Mouse (Mus musculus): Measurements from ENCODE around the gene Plek2. TPM values are rescaled to one million over a fixed set of nuclear protein-coding genes. Genes with fewer than 3 reads are reported as not detected.

The Plek2 gene
- total and polyA plus RNA-seq, 2 experiments from 2014 or later = 2.0 to 3.2 TPM

DNA sequence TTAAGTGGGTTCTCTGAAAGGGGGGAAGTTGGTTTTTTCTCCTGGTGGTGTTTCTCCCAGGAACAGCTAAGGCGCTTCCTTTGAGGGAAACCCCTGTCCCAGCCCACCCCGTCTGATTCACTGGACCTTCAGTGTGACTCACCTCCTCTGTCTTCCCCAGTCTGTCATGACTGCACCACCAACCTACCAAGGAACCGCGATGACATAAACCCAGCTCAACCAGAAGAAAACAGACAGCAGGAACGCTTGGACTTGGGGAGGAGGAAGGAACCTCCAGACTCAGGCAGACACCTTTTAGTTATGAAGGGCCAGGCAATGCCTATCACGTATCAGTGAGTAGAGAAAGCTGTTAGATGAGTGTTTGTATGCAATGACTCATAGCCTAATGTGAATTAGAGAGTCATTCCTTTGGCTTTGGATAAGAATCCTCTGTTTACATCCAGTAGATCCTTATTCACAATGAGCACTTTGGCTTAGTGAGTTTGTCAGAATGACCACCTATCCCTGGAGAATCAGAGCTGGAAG, 1.4 kb upstream of the Plek2 start:
- 86% methylated on average over 6 of the region's 6 CpGs for WGBS
- 0 out of 2 replicates have a peak, but pooled peaks cover 4% of the 10 kb centered on the region for H3K4me1 ChIP-seq (ENCODE audit: insufficient read depth, low read length)
- no peak overlapping the region for H3K4me3 ChIP-seq (ENCODE audit: low read depth, low read length)
- ATAC-seq (ENCODE audit: low FRiP score) (no peak), DNase-seq (ENCODE audit: low spot score) (no peak)
- H3K27ac ChIP-seq (ENCODE audit: low read depth, low read length) = no peak overlapping the region
- TF ChIP-seq CTCF (IDR thresholded peaks at IDR 0.05) = no peak
- no peaks in the 10 kb centered on the region for H3K9me3 ChIP-seq (ENCODE audit: low read length)
- H3K9ac ChIP-seq (replicated peaks; ENCODE audit: low read length, poor library complexity, severe bottlenecking) = no peak overlapping the region
- peaks cover 24% of the 10 kb centered on the region; the same call in 1 of the 2 replicates for H3K27me3 ChIP-seq (ENCODE audit: insufficient read depth, low read length)
- no peaks in the 10 kb centered on the region for H3K36me3 ChIP-seq (ENCODE audit: insufficient read depth, low read length)
- no peak overlapping the region for H3K4me2 ChIP-seq (ENCODE audit: low read depth, low read length, poor library complexity, severe bottlenecking)

DNA sequence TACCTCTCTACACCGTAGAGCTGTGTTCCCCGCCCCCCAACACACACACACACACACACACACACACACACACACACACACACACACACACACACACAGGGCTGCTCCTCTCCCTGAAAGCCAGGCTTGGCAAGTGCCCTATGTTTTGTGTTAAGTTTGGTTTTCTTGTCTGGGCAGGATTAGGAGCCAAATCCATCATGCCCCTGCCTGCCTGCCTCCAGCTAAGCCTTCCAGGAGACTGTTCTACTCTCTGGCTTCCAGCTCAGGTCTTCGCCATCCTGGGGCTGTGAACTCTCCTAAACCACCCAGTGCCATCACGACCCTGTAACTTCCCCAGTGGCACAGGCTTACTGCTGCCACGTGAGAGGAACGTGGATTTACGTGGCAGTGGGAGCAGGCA, 2.3 kb downstream of the Plek2 start:
- Histone ChIP-seq H3K36me3 (ENCODE audit: insufficient read depth, low read length) (no peaks in the 10 kb centered on the region), H3K4me2 (ENCODE audit: low read depth, low read length, poor library complexity, severe bottlenecking) (no peak overlapping the region), H3K4me3 (ENCODE audit: low read depth, low read length) (no peak overlapping the region), H3K27ac (ENCODE audit: low read depth, low read length) (no peak overlapping the region), H3K27me3 (ENCODE audit: insufficient read depth, low read length) (no peaks in the 10 kb centered on the region), H3K9me3 (ENCODE audit: low read length) (no peaks in the 10 kb centered on the region), H3K4me1 (ENCODE audit: insufficient read depth, low read length) (no peaks in the 10 kb centered on the region), H3K9ac (replicated peaks; ENCODE audit: low read length, poor library complexity, severe bottlenecking) (no peak overlapping the region)
- DNase-seq (ENCODE audit: low spot score) (no peak), ATAC-seq (ENCODE audit: low FRiP score) (no peak)
- no peak for TF ChIP-seq CTCF (IDR thresholded peaks at IDR 0.05)
- WGBS = 73% methylated on average over 7 of the region's 7 CpGs

DNA sequence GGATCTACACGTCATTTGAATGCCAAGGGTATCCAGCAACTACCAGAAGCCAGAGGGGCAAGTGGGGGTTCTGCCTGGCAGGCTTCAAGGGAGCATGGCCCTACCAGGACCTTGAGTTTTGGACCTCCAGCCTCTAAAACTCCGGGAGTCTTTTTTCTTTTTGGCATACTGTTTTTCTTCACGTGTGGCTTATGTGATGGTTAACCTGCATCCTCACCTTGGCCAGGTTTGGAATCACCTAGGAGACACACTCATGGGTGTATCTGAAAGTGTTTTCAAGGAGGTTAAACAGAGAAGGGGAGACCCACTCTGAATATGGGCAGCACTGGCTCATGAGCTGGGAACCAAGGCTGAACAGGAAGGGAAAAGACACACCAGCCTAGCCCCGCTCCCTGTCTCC, 3.5 kb downstream of the Plek2 start:
- TF ChIP-seq CTCF (IDR thresholded peaks at IDR 0.05) = no peak
- H3K4me3 ChIP-seq (ENCODE audit: low read depth, low read length) = no peak overlapping the region
- H3K27me3 ChIP-seq (ENCODE audit: insufficient read depth, low read length) = no peaks in the 10 kb centered on the region
- no peak overlapping the region for H3K4me2 ChIP-seq (ENCODE audit: low read depth, low read length, poor library complexity, severe bottlenecking)
- WGBS = 77% methylated on average over 4 of the region's 4 CpGs
- no peak overlapping the region for H3K27ac ChIP-seq (ENCODE audit: low read depth, low read length)
- ATAC-seq (ENCODE audit: low FRiP score) (no peak), DNase-seq (ENCODE audit: low spot score) (no peak)
- no peaks in the 10 kb centered on the region for H3K9me3 ChIP-seq (ENCODE audit: low read length)
- no peak overlapping the region for H3K9ac ChIP-seq (replicated peaks; ENCODE audit: low read length, poor library complexity, severe bottlenecking)
- H3K36me3 ChIP-seq (ENCODE audit: insufficient read depth, low read length) = no peaks in the 10 kb centered on the region
- H3K4me1 ChIP-seq (ENCODE audit: insufficient read depth, low read length) = no peaks in the 10 kb centered on the region

DNA sequence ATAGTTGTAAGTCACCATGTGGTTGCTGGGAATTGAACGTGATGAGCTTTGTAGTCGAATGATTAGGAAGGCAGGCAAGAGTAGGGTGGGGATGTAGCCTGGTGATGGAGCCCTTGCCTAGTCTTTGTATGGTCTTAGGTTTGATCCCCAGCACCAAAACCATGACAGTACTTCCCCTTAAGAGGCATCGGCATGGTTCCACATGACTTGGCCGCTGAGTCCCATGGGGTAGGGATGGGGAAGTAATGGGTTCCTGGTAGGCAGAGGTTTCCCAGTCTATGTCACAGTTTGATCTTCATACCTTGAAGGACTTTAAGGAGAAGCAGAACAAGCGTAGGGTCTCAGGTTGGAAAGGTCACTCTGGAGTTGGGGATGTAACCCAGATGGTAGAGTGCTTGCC, 5.3 kb downstream of the Plek2 start:
- TF ChIP-seq CTCF (IDR thresholded peaks at IDR 0.05) = no peak
- H3K4me1 ChIP-seq (ENCODE audit: insufficient read depth, low read length) = no peaks in the 10 kb centered on the region
- 88% methylated on average over 5 of the region's 5 CpGs for WGBS

DNA sequence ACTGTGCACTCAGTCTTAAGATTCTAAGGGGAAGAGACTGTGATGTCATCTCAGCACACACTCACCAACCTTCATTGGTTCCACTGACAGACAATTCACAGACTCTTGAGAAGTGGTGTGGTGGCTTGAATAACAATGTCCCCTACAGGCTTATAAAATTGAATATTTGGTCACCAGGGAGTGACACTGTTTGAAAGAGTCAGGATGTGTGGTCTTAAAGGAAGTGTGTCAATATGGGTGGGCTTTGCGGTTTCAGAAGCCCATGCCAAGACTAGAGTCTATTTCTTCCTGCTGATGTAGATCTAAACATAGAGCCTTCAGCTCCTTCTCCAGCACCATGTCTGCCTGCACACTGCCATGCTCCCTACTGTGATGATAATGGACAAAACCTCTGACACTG, 8.9 kb downstream of the Plek2 start:
- 94% methylated on average over 1 of the region's 1 CpGs for WGBS
- no peak for TF ChIP-seq CTCF (IDR thresholded peaks at IDR 0.05)
- no peaks in the 10 kb centered on the region for H3K27me3 ChIP-seq (ENCODE audit: insufficient read depth, low read length)
- no peak for ATAC-seq (ENCODE audit: low FRiP score)
- H3K9ac ChIP-seq (replicated peaks; ENCODE audit: low read length, poor library complexity, severe bottlenecking) = no peak overlapping the region
- H3K4me1 ChIP-seq (ENCODE audit: insufficient read depth, low read length) = no peaks in the 10 kb centered on the region
- H3K36me3 ChIP-seq (ENCODE audit: insufficient read depth, low read length) = no peaks in the 10 kb centered on the region
- H3K4me2 ChIP-seq (ENCODE audit: low read depth, low read length, poor library complexity, severe bottlenecking) = no peak overlapping the region
- DNase-seq (ENCODE audit: low spot score) = no peak
- H3K9me3 ChIP-seq (ENCODE audit: low read length) = no peaks in the 10 kb centered on the region
- no peak overlapping the region for H3K4me3 ChIP-seq (ENCODE audit: low read depth, low read length)
- H3K27ac ChIP-seq (ENCODE audit: low read depth, low read length) = no peak overlapping the region

More for the DNA sequence above, 5.3 kb downstream of the Plek2 start:
- H3K27me3 ChIP-seq (ENCODE audit: insufficient read depth, low read length) = no peaks in the 10 kb centered on the region
- no peaks in the 10 kb centered on the region for H3K9me3 ChIP-seq (ENCODE audit: low read length)
- H3K4me2 ChIP-seq (ENCODE audit: low read depth, low read length, poor library complexity, severe bottlenecking) = no peak overlapping the region
- no peak for DNase-seq (ENCODE audit: low spot score)
- no peak overlapping the region for H3K4me3 ChIP-seq (ENCODE audit: low read depth, low read length)
- H3K27ac ChIP-seq (ENCODE audit: low read depth, low read length) = no peak overlapping the region
- no peak overlapping the region for H3K9ac ChIP-seq (replicated peaks; ENCODE audit: low read length, poor library complexity, severe bottlenecking)
- no peaks in the 10 kb centered on the region for H3K36me3 ChIP-seq (ENCODE audit: insufficient read depth, low read length)
- no peak for ATAC-seq (ENCODE audit: low FRiP score)

DNA sequence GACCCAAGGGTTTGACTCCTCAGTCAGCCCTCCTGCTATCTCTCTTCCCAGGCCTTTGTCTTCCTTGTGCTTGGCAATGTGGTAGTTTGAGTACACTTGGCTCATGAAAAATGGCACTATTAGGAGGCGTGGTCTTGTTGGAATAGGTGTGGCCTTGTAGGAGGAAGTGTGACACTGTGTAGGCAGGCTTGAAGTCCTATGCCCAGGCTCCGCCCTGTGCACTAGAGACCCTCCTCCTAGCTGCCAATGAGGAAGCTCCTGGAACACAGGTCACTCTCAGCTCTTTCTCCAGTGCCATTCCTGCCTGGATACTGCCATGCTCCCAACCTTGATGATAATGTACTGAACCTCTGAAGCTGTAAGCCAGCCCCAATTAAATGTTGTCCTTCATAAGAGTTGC, 15.6 kb downstream of the Plek2 start:
- DNase-seq (ENCODE audit: low spot score) (no peak), ATAC-seq (ENCODE audit: low FRiP score) (no peak)
- H3K4me3 ChIP-seq (ENCODE audit: low read depth, low read length) = no peak overlapping the region
- H3K27ac ChIP-seq (ENCODE audit: low read depth, low read length) = no peak overlapping the region
- 84% methylated on average over 2 of the region's 2 CpGs for WGBS
- H3K4me1 ChIP-seq (ENCODE audit: insufficient read depth, low read length) = no peaks in the 10 kb centered on the region
- H3K9ac ChIP-seq (replicated peaks; ENCODE audit: low read length, poor library complexity, severe bottlenecking) = no peak overlapping the region
- peaks cover 3% of the 10 kb centered on the region for H3K36me3 ChIP-seq (ENCODE audit: insufficient read depth, low read length)
- H3K4me2 ChIP-seq (ENCODE audit: low read depth, low read length, poor library complexity, severe bottlenecking) = no peak overlapping the region
- no peak for TF ChIP-seq CTCF (IDR thresholded peaks at IDR 0.05)
- H3K9me3 ChIP-seq (ENCODE audit: low read length) = no peaks in the 10 kb centered on the region
- no peaks in the 10 kb centered on the region for H3K27me3 ChIP-seq (ENCODE audit: insufficient read depth, low read length)
